Mouse (Mus musculus): ENCODE measurements at regions not wholly inside any gene's neighbourhood (a gene's known extent, or its start where the extent isn't known, plus 50 kb on each side); places are given as distances from the start of the nearest gene placed in this dataset.

DNA sequence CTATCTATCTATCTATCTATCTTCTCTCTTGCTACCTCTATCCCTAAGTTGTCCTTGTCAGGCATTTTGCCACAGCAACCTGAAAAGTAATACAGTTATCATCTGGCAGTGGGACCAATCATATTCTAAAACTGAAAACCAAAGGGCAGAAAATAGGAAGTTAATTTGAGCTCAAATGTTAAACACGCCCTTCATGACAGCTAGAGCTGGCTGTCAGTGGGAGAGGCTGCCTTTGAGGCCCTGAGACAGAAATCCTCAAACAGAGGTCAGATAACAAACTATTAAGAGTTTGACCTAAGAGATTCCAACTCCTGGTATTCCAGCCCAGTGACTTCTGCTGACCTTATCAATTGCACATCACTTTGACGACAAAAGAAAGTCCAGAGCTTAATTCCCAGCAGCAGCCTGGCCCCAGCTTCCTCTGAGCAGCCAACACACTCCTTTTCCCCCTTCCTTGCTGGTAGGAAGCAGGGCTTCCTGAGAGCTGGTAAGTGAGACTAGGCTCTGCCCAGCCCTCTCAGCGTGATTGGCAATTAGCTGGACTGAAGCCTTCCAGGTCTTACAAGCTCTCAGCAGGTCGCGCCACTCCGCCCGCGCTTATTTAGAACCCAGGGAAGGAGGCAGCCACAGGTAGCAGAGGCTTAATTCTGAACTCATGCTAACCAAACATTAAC is 250.0 kb downstream of the Sec61b start:
- TF ChIP-seq CTCF (IDR thresholded peaks at IDR 0.05; ENCODE audit: low read depth) (no peak), EP300 (IDR thresholded peaks at IDR 0.05; ENCODE audit: low read depth) (no peak)
